Mouse (Mus musculus) brain, embryonic 14.5 days (tissue): ENCODE measurements at regions not wholly inside any gene's neighbourhood (a gene's known extent, or its start where the extent isn't known, plus 50 kb on each side); places are given as distances from the start of the nearest gene placed in this dataset.

Experiments
- CTCF ChIP-seq: fragments of 200-500 bp; IDR thresholded peaks from 2 replicates; pipeline ENCODE4 v1.5.1; 2012; ENCODE audit warnings: inconsistent platforms, mild to moderate bottlenecking, moderate library complexity, borderline replicate concordance; ENCODE audit not compliant: insufficient read depth, insufficient read length; ENCODE audit errors: extremely low read depth
- POLR2A ChIP-seq: fragments of 200-500 bp; IDR thresholded peaks from 2 replicates; pipeline ENCODE4 v1.6.1; 2012; ENCODE audit warnings: mild to moderate bottlenecking, inconsistent platforms, borderline replicate concordance; ENCODE audit not compliant: poor library complexity, insufficient read depth, insufficient read length, severe bottlenecking; ENCODE audit errors: extremely low read depth

DNA sequence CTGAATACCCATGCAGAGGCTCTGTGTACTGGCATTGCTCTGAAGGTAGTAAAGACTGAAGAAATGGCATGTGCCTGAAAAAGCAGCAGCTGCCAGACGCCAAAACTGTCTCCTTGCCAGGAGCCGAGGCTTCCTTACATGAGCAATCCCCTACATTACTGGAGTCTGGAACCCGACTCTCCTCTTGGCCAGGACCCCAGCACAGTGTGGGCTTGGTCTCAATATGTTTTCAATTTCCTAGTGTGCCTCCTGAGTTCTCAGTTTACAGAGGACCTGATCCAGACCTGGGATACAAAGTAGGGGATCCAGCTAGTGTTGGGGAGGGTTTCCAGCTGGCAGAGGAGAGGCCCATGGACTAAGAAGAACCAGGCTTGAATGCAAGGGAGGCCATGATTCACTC lies 361.5 kb upstream of the Vstm2b start:
- TF ChIP-seq CTCF (no peak), POLR2A (no peak)
